Mouse (Mus musculus) heart, adult 2 months (tissue): ENCODE data around the gene Tdrd1.

Source experiments
- CTCF ChIP-seq: fragments of 200-600 bp; IDR thresholded peaks from 2 replicates; pipeline ENCODE4 v1.8.1; 2022; ENCODE audit warnings: antibody characterized with exemption, mild to moderate bottlenecking, moderate library complexity
- POLR2A ChIP-seq: fragments of 200-500 bp; IDR thresholded peaks from 2 replicates; pipeline ENCODE4 v1.6.1; 2011; ENCODE audit warnings: mild to moderate bottlenecking, low read depth, low read length, control low read depth; ENCODE audit not compliant: insufficient read depth

DNA sequence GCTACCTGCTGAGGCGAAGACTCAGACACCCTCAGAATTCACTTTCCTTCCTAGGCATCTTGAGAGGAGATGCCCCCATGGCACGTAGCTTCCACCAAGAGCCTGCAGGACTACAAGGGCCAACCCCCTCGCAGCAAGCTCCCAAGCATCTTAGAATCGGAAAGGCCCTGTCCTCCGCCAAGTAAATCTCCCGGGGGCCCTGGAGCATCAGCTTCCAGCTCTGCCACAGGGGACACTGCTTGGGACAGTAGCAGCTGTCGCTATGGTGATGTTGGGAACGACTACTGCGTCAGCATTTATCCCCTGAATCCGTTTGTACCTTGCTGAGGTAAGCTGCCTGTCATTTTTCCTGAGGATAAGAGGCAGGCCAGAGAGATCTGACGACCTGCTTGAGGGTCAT is 84.6 kb downstream of the Tdrd1 start:
- TF ChIP-seq CTCF = no peak
- TF ChIP-seq POLR2A = no peak
